Mouse (Mus musculus): ENCODE results near the gene Zfp512b. TPM values are rescaled to one million over a fixed set of nuclear protein-coding genes. Genes with fewer than 3 reads are reported as not detected.
A peak's percentile ranks its signal among the peaks of the same experiment; 100 is the strongest.

The Zfp512b gene
- total RNA-seq, 2 experiments from 2014 or later: 112 to 121 TPM

- no peak for DNase-seq (ENCODE audit: low spot score in 2 of 2)
- intact Hi-C loops (cut with DNase I): no loop called here
Measured at GRCm38 (mm10) chr2:181591528-181592085, 996 bp downstream of the Zfp512b start, which contains the start of gene Prpf6. Prpf6 (plus strand) TSS chr2:181591868.

- DNase-seq (ENCODE audit: low spot score in 2 of 2): no peak
- intact Hi-C loops (cut with DNase I): no loop called here
Measured at GRCm38 (mm10) chr2:181590471-181590870, 2.1 kb downstream of the Zfp512b start.

- no peak for DNase-seq (ENCODE audit: low spot score in 2 of 2)
- intact Hi-C loops (cut with DNase I): no loop called here
Measured at GRCm38 (mm10) chr2:181589732-181590105, 2.9 kb downstream of the Zfp512b start.

GRCm38 (mm10) chr2:181589011-181589731 is 3.4 kb downstream of the Zfp512b start:
- intact Hi-C loops (cut with DNase I): no loop called here
- no peak for DNase-seq (ENCODE audit: low spot score in 2 of 2)

GRCm38 (mm10) chr2:181588229-181588780 is 4.3 kb downstream of the Zfp512b start:
- no peak for DNase-seq (ENCODE audit: low spot score in 2 of 2)
- intact Hi-C loops (cut with DNase I): no loop called here

GRCm38 (mm10) chr2:181587796-181588195 is 4.8 kb downstream of the Zfp512b start:
- no peak for DNase-seq (ENCODE audit: low spot score in 2 of 2)
- intact Hi-C loops (cut with DNase I): no loop called here

GRCm38 (mm10) chr2:181586124-181586523 is 6.5 kb downstream of the Zfp512b start:
- no peak for DNase-seq (ENCODE audit: low spot score in 2 of 2)
- intact Hi-C loops (cut with DNase I): no loop called here

GRCm38 (mm10) chr2:181585506-181585905 is 7.1 kb downstream of the Zfp512b start:
- no peak for DNase-seq (ENCODE audit: low spot score in 2 of 2)
- intact Hi-C loops (cut with DNase I): no loop called here

- no peak for DNase-seq (ENCODE audit: low spot score in 2 of 2)
- intact Hi-C loops (cut with DNase I): loop anchor here (5.0 kb wide), 1 partner anchor 62 kb away; the partner anchor contains the start of gene Dnajc5
Measured at GRCm38 (mm10) chr2:181584411-181584942, 8.1 kb downstream of the Zfp512b start, which contains the start of gene Uckl1. Uckl1 (minus strand) TSS chr2:181584892.

- intact Hi-C loops (cut with DNase I): loop anchor here (5.0 kb wide), 1 partner anchor 61 kb away; the partner anchor contains the start of gene Dnajc5
- DNase-seq (ENCODE audit: low spot score in 2 of 2): no peak
Measured at GRCm38 (mm10) chr2:181583460-181584257, 8.9 kb downstream of the Zfp512b start.

- intact Hi-C loops (cut with DNase I): loop anchor here (5.0 kb wide), 1 partner anchor 61 kb away; the partner anchor contains the start of gene Dnajc5
- no peak for DNase-seq (ENCODE audit: low spot score in 2 of 2)
Measured at GRCm38 (mm10) chr2:181582939-181583338, 9.7 kb downstream of the Zfp512b start.

GRCm38 (mm10) chr2:181582358-181582757 is 10.2 kb downstream of the Zfp512b start:
- intact Hi-C loops (cut with DNase I): loop anchor here (5.0 kb wide), 1 partner anchor 60 kb away; the partner anchor contains the start of gene Dnajc5
- no peak for DNase-seq (ENCODE audit: low spot score in 2 of 2)

GRCm38 (mm10) chr2:181581402-181582120 is 11.0 kb downstream of the Zfp512b start:
- DNase-seq (ENCODE audit: low spot score in 2 of 2): peak; percentile 73 to 83
- intact Hi-C loops (cut with DNase I): loop anchor here (5.0 kb wide), 1 partner anchor 59 kb away; the partner anchor contains the start of gene Dnajc5

GRCm38 (mm10) chr2:181581016-181581401 is 11.6 kb downstream of the Zfp512b start:
- intact Hi-C loops (cut with DNase I): loop anchor here (5.0 kb wide), 1 partner anchor 59 kb away; the partner anchor contains the start of gene Dnajc5
- peak; percentile 78 to 80 for DNase-seq (ENCODE audit: low spot score in 2 of 2)

GRCm38 (mm10) chr2:181580131-181580772 is 12.4 kb downstream of the Zfp512b start:
- no peak for DNase-seq (ENCODE audit: low spot score in 2 of 2)
- intact Hi-C loops (cut with DNase I): loop anchor here (5.0 kb wide), 1 partner anchor 58 kb away; the partner anchor contains the start of gene Dnajc5

GRCm38 (mm10) chr2:181579681-181580080 is 12.9 kb downstream of the Zfp512b start:
- no peak for DNase-seq (ENCODE audit: low spot score in 2 of 2)
- intact Hi-C loops (cut with DNase I): loop anchor here (5.0 kb wide), 2 partner anchors 57 to 187 kb away; partner anchors contain the start of gene Dnajc5

GRCm38 (mm10) chr2:181578790-181579618 is 13.6 kb downstream of the Zfp512b start:
- intact Hi-C loops (cut with DNase I): loop anchor here (5.0 kb wide), 1 partner anchor 187 kb away; no protein-coding TSS in a partner anchor
- no peak for DNase-seq (ENCODE audit: low spot score in 2 of 2)

All from left cerebral cortex, postnatal 14 days (tissue).